Mouse (Mus musculus): ENCODE data around the gene Des. TPM values are rescaled to one million over a fixed set of nuclear protein-coding genes. Genes with fewer than 3 reads are reported as not detected.

Gene Des
- polyA plus RNA-seq, 1 experiment from 2014 or later, result 1.2 TPM

- Histone ChIP-seq H3K9me3 (no peaks in the 10 kb centered on the region), H3K27me3 (no peaks in the 10 kb centered on the region; the same call in 1 of the 2 replicates)
- ATAC-seq (ENCODE audit: low FRiP score, low read depth), result no peak
Observed at GRCm38 (mm10) chr1:75409950-75410349, 49.8 kb downstream of the Des start.

GRCm38 (mm10) chr1:75412196-75412595, 52.1 kb downstream of the Des start:
- 93% methylated on average over 3 of the region's 3 CpGs for WGBS

More at GRCm38 (mm10) chr1:75409950-75410349, 49.8 kb downstream of the Des start:
- no peaks in the 10 kb centered on the region; the same call in 1 of the 2 replicates for H3K4me1 ChIP-seq
- H3K27ac ChIP-seq (replicated peaks), result no peak overlapping the region
- no peak overlapping the region for H3K4me2 ChIP-seq (replicated peaks)
- no peak overlapping the region for H3K9ac ChIP-seq (replicated peaks)
- H3K4me3 ChIP-seq, result no peak overlapping the region
- H3K36me3 ChIP-seq, result 0 out of 2 replicates have a peak, but pooled peaks cover 6% of the 10 kb centered on the region
- 91% methylated on average over 7 of the region's 7 CpGs for WGBS

GRCm38 (mm10) chr1:75413749-75414148, 53.6 kb downstream of the Des start:
- H3K9ac ChIP-seq (replicated peaks), result no peak overlapping the region
- ATAC-seq (ENCODE audit: low FRiP score, low read depth), result no peak

More at GRCm38 (mm10) chr1:75412196-75412595, 52.1 kb downstream of the Des start:
- no peak overlapping the region for H3K4me2 ChIP-seq (replicated peaks)
- H3K9me3 ChIP-seq, result no peaks in the 10 kb centered on the region
- H3K4me1 ChIP-seq, result no peaks in the 10 kb centered on the region; the same call in 1 of the 2 replicates
- no peaks in the 10 kb centered on the region; the same call in 1 of the 2 replicates for H3K27me3 ChIP-seq
- H3K27ac ChIP-seq (replicated peaks), result no peak overlapping the region
- no peak overlapping the region for H3K4me3 ChIP-seq
- no peak overlapping the region for H3K9ac ChIP-seq (replicated peaks)
- ATAC-seq (ENCODE audit: low FRiP score, low read depth), result no peak
- 0 out of 2 replicates have a peak, but pooled peaks cover 7% of the 10 kb centered on the region for H3K36me3 ChIP-seq

More at GRCm38 (mm10) chr1:75413749-75414148, 53.6 kb downstream of the Des start:
- H3K36me3 ChIP-seq, result 0 out of 2 replicates have a peak, but pooled peaks cover 7% of the 10 kb centered on the region
- H3K4me3 ChIP-seq, result no peak overlapping the region
- no peaks in the 10 kb centered on the region; the same call in 1 of the 2 replicates for H3K4me1 ChIP-seq
- no peak overlapping the region for H3K4me2 ChIP-seq (replicated peaks)
- H3K27me3 ChIP-seq, result no peaks in the 10 kb centered on the region; the same call in 1 of the 2 replicates
- H3K9me3 ChIP-seq, result no peaks in the 10 kb centered on the region
- H3K27ac ChIP-seq (replicated peaks), result no peak overlapping the region
- 56% methylated on average over 3 of the region's 3 CpGs for WGBS

Other genes with a start within 250 kb of the Des start
- 11.7 and 13.0 TPM in 2 replicates for gene Nhej1, start 235.1 kb upstream of the Des start, polyA plus RNA-seq (2016; fragmentation: Nextera tagmentation; extraction: Ambion mirVana)
- 0.11 TPM in 1 of 2 replicates, not detected in the other for gene Slc23a3, start 226.4 kb upstream of the Des start, polyA plus RNA-seq (2016; fragmentation: Nextera tagmentation; extraction: Ambion mirVana)
- gene Cnppd1, start 217.6 kb upstream of the Des start, polyA plus RNA-seq (2016; fragmentation: Nextera tagmentation; extraction: Ambion mirVana), result 64.3 and 69.4 TPM in 2 replicates
- 81.3 and 86.6 TPM in 2 replicates for gene Retreg2, start 217.6 kb upstream of the Des start, polyA plus RNA-seq (2016; fragmentation: Nextera tagmentation; extraction: Ambion mirVana)
- 34.1 and 36.8 TPM in 2 replicates for gene Zfand2b, start 191.7 kb upstream of the Des start, polyA plus RNA-seq (2016; fragmentation: Nextera tagmentation; extraction: Ambion mirVana)
- gene Abcb6, start 179.9 kb upstream of the Des start, polyA plus RNA-seq (2016; fragmentation: Nextera tagmentation; extraction: Ambion mirVana), result 32.0 and 32.6 TPM in 2 replicates
- gene Ankzf1, start 168.2 kb upstream of the Des start, polyA plus RNA-seq (2016; fragmentation: Nextera tagmentation; extraction: Ambion mirVana), result 22.6 and 23.4 TPM in 2 replicates
- 34.8 and 35.5 TPM in 2 replicates for gene Atg9a, start 168.1 kb upstream of the Des start, polyA plus RNA-seq (2016; fragmentation: Nextera tagmentation; extraction: Ambion mirVana)
- gene Glb1l, start 149.5 kb upstream of the Des start, polyA plus RNA-seq (2016; fragmentation: Nextera tagmentation; extraction: Ambion mirVana), result 23.2 and 25.7 TPM in 2 replicates
- gene Stk16, start 149.5 kb upstream of the Des start, polyA plus RNA-seq (2016; fragmentation: Nextera tagmentation; extraction: Ambion mirVana), result 124 and 135 TPM in 2 replicates
- 5.9 and 7.6 TPM in 2 replicates for gene Tuba4a, start 140.5 kb upstream of the Des start, polyA plus RNA-seq (2016; fragmentation: Nextera tagmentation; extraction: Ambion mirVana)
- not detected in 2 replicates for gene A630095N17Rik, start 128.2 kb upstream of the Des start, polyA plus RNA-seq (2016; fragmentation: Nextera tagmentation; extraction: Ambion mirVana)
- 45.6 and 46.0 TPM in 2 replicates for gene Dnajb2, start 123.9 kb upstream of the Des start, polyA plus RNA-seq (2016; fragmentation: Nextera tagmentation; extraction: Ambion mirVana)
- gene Ptprn, start 95.8 kb upstream of the Des start, polyA plus RNA-seq (2016; fragmentation: Nextera tagmentation; extraction: Ambion mirVana), result 9.3 and 12.1 TPM in 2 replicates
- gene Resp18, start 81.9 kb upstream of the Des start, polyA plus RNA-seq (2016; fragmentation: Nextera tagmentation; extraction: Ambion mirVana), result 37.5 and 46.2 TPM in 2 replicates
- 154 and 176 TPM in 2 replicates for gene Dnpep, start 42.3 kb upstream of the Des start, polyA plus RNA-seq (2016; fragmentation: Nextera tagmentation; extraction: Ambion mirVana)
- gene Speg, start 15.0 kb downstream of the Des start, polyA plus RNA-seq (2016; fragmentation: Nextera tagmentation; extraction: Ambion mirVana), result 12.9 and 14.5 TPM in 2 replicates
- 59.7 and 69.4 TPM in 2 replicates for gene Gmppa, start 75.6 kb downstream of the Des start, polyA plus RNA-seq (2016; fragmentation: Nextera tagmentation; extraction: Ambion mirVana)
- 45.0 and 47.7 TPM in 2 replicates for gene Asic4, start 90.1 kb downstream of the Des start, polyA plus RNA-seq (2016; fragmentation: Nextera tagmentation; extraction: Ambion mirVana)
- 35.9 and 36.3 TPM in 2 replicates for gene Chpf, start 119.0 kb downstream of the Des start, polyA plus RNA-seq (2016; fragmentation: Nextera tagmentation; extraction: Ambion mirVana)
- gene Tmem198, start 119.2 kb downstream of the Des start, polyA plus RNA-seq (2016; fragmentation: Nextera tagmentation; extraction: Ambion mirVana), result 26.5 and 27.6 TPM in 2 replicates
- 42.7 and 46.6 TPM in 2 replicates for gene Obsl1, start 146.1 kb downstream of the Des start, polyA plus RNA-seq (2016; fragmentation: Nextera tagmentation; extraction: Ambion mirVana)
- gene Inha, start 146.7 kb downstream of the Des start, polyA plus RNA-seq (2016; fragmentation: Nextera tagmentation; extraction: Ambion mirVana), result 7.2 and 8.9 TPM in 2 replicates
- 26.9 and 30.5 TPM in 2 replicates for gene Stk11ip, start 161.2 kb downstream of the Des start, polyA plus RNA-seq (2016; fragmentation: Nextera tagmentation; extraction: Ambion mirVana)
- 31.0 and 36.0 TPM in 2 replicates for gene Slc4a3, start 185.9 kb downstream of the Des start, polyA plus RNA-seq (2016; fragmentation: Nextera tagmentation; extraction: Ambion mirVana)

Measured in midbrain, embryonic 12.5 days (tissue).